Mouse (Mus musculus): ENCODE measurements around the gene Ces1e. TPM values are rescaled to one million over a fixed set of nuclear protein-coding genes. Genes with fewer than 3 reads are reported as not detected.
"Not testable (repeated sequence)": the region's sequence is repeated elsewhere in the genome, so short reads cannot be mapped to it uniquely, and the experiment has no call there.

The Ces1e gene
- polyA plus RNA-seq, 1 experiment from 2014 or later: not detected

DNA sequence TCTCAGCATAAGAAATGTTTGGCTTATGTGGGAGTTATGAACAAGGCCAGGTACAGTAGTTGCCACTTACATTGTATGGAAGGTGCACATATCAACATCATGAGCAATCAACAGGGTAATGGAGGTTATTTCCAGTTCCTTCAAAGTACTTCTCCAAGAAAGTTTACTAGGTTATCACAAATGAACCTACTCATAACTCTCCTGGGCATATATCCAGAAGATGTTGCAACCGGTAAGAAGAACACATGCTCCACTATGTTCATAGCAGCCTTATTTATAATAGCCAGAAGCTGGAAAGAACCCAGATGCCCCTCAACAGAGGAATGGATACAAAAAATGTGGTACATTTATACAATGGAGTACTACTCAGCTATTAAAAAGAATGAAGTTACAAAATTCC is 2.9 kb downstream of the Ces1e start:
- not testable (repeated sequence) for H3K9me3 ChIP-seq; H3K36me3 ChIP-seq; H3K4me1 ChIP-seq (replicated peaks); H3K27me3 ChIP-seq (ENCODE audit: insufficient read depth, poor library complexity, severe bottlenecking); H3K4me3 ChIP-seq; DNase-seq (ENCODE audit: low spot score); H3K27ac ChIP-seq
- WGBS: 98% methylated on average over 1 of the region's 1 CpGs

DNA sequence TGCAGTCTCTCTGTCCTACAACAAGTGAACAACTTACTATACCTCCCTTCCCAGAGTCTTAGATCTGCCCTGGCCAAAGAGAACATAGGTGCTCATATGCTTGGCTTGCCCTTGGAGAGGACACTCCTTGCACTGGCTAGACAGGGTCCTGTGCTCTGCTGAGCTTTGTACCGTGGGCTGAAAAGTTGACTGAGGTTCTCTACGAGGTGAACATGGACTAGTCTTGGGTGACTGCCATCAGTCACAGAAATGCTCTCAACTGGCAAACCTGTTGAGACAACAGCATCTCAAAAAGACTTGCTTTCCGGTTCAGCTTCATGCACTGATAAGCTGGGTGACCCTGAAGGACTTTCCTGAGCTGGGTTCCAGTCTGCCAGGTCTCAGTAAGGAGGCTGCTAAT is 7.5 kb downstream of the Ces1e start:
- H3K9me3 ChIP-seq: no peaks in the 10 kb centered on the region
- H3K36me3 ChIP-seq: no peaks in the 10 kb centered on the region
- no peak overlapping the region for H3K4me3 ChIP-seq
- no peak for DNase-seq (ENCODE audit: low spot score)
- 88% methylated on average over 3 of the region's 3 CpGs for WGBS
- H3K27ac ChIP-seq: no peak overlapping the region
- H3K4me1 ChIP-seq (replicated peaks): no peaks in the 10 kb centered on the region
- no peaks in the 10 kb centered on the region for H3K27me3 ChIP-seq (ENCODE audit: insufficient read depth, poor library complexity, severe bottlenecking)

GRCm38 (mm10) chr8:93217867-93218266 is 11.6 kb downstream of the Ces1e start:
- Histone ChIP-seq H3K27me3 (ENCODE audit: insufficient read depth, poor library complexity, severe bottlenecking) (no peaks in the 10 kb centered on the region), H3K4me1 (replicated peaks) (no peaks in the 10 kb centered on the region), H3K27ac (no peak overlapping the region), H3K9me3 (no peaks in the 10 kb centered on the region), H3K4me3 (no peak overlapping the region), H3K36me3 (no peaks in the 10 kb centered on the region)
- 88% methylated on average over 4 of the region's 4 CpGs for WGBS
- no peak for DNase-seq (ENCODE audit: low spot score)

DNA sequence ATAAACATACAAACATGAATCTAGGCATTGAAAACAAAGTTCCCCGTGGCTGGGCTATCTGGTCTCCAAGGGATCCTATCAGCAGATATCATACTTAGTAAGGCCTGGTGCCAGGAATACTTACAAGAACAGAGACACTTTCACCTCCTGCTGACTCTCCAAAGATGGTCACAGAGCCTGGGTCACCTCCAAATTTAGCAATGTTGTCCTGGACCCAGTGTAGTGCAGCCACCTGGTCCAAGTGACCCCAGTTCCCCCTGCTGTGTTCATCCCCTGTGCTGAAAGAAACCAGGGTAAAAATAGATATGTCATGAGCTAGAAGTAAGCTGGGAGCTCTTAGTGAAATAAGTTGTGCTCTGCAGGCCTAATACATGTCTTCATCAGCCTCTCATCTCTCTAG is 12.0 kb downstream of the Ces1e start:
- H3K4me3 ChIP-seq: no peak overlapping the region
- H3K4me1 ChIP-seq (replicated peaks): no peaks in the 10 kb centered on the region
- H3K27me3 ChIP-seq (ENCODE audit: insufficient read depth, poor library complexity, severe bottlenecking): no peaks in the 10 kb centered on the region
- DNase-seq (ENCODE audit: low spot score): no peak
- no peaks in the 10 kb centered on the region for H3K36me3 ChIP-seq
- WGBS: 80% methylated on average over 1 of the region's 1 CpGs
- H3K27ac ChIP-seq: no peak overlapping the region
- H3K9me3 ChIP-seq: no peaks in the 10 kb centered on the region

- Histone ChIP-seq H3K4me3 (no peak overlapping the region), H3K27ac (no peak overlapping the region), H3K9me3 (no peaks in the 10 kb centered on the region), H3K36me3 (no peaks in the 10 kb centered on the region), H3K4me1 (replicated peaks) (no peaks in the 10 kb centered on the region), H3K27me3 (ENCODE audit: insufficient read depth, poor library complexity, severe bottlenecking) (no peaks in the 10 kb centered on the region)
- DNase-seq (ENCODE audit: low spot score): no peak
These were observed 18.3 kb downstream of the Ces1e start for GRCm38 (mm10) chr8:93211091-93211490.

DNA sequence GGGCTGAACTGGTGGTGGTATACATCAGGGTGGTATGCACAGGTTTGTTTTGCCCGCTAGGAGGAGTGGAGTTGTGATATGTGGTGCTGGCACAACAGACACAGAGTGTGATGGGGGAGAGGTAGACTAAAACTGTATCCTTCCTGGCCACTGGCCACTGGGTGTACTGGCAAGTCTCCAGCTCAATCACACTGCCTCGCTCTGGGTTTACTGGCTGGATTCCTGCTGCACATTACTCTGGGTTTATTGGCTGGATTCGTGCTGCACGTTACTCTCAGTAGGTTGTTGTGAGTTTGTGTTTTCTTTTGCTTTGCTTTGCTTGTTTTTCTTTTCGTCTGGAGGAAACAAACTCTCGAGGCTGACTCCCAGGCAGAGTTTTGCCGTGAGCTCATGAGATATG is 30.3 kb downstream of the Ces1e start:
- WGBS: 81% methylated on average over 7 of the region's 7 CpGs
- not testable (repeated sequence) for H3K36me3 ChIP-seq; H3K9me3 ChIP-seq; H3K27ac ChIP-seq; H3K27me3 ChIP-seq (ENCODE audit: insufficient read depth, poor library complexity, severe bottlenecking); H3K4me3 ChIP-seq; DNase-seq (ENCODE audit: low spot score); H3K4me1 ChIP-seq (replicated peaks)

DNA sequence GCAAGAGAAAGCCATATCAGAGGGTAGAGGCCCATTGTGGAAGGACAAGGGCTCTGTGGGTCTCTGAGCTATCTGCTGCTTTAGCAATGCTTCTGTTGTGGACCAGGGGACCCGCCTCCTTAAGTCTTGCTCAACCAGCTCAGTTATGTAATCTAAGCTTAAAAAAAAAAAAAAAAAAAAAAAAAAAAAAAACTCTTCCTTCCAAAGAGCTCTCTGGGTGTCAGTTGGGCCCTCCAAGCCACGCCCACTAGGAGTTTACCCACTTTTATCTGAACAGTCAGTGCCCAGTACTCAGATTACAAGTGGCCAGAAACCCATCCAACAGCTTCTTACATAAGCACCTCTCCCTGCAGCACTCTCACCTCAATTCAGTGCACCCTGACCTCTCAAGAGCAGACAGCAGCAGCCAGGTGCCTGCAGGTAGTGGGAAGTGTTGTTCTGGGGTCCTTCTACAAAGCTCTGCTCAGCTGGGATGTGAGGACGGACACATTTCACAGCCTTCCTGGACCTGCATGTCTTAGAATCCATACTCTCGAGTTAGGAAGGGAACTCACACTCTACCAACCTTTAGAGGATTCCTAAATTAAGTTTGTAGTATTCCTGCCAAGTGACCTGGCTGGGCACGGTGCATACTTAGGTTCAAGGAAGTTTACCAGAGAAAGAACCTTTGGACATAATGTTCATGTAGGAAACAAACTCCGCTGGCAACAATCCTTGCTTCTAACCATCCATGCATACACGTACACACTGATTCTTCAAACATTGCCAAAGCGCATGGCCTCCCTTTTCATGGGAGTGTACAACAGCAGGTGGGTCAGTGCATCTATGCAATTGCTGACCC is 31.5 kb downstream of the Ces1e start, which contains the start of gene Ces1d:
Gene Ces1d, minus strand, starts transcription at position 154 of the 841 bp plus-strand sequence.
- Histone ChIP-seq H3K9me3 (no peaks in the 10 kb centered on the region), H3K27me3 (ENCODE audit: insufficient read depth, poor library complexity, severe bottlenecking) (no peaks in the 10 kb centered on the region), H3K36me3 (no peaks in the 10 kb centered on the region), H3K27ac (no peak within 1 kb of the TSS), H3K4me1 (replicated peaks) (no peaks in the 10 kb centered on the region), H3K4me3 (no peak within 1 kb of the TSS)
- WGBS: 84% methylated on average over 8 of the region's 8 CpGs
- DNase-seq (ENCODE audit: low spot score): no peak

DNA sequence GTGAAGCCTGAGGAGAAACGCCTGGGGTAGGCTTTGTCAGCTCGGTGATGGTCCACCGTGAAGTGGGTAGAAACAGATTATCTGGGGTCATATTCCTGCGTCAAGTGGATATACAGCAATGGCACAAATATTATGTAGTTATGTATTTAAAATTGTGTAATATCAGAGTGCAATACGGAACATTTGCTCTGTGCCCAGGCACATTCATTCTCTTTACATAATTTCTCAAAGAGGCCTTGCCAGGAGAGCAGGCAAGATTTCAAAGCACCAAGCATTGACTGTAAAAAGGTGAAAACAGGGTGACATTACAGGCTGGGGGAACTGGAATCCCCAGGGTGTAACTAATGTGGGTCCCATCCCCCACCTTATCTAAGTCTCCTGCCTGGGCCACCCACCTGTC is 33.0 kb downstream of the Ces1e start:
- Histone ChIP-seq H3K27me3 (ENCODE audit: insufficient read depth, poor library complexity, severe bottlenecking) (no peaks in the 10 kb centered on the region), H3K9me3 (no peaks in the 10 kb centered on the region), H3K27ac (no peak overlapping the region), H3K4me3 (no peak overlapping the region), H3K4me1 (replicated peaks) (no peaks in the 10 kb centered on the region), H3K36me3 (no peaks in the 10 kb centered on the region)
- WGBS: 90% methylated on average over 5 of the region's 5 CpGs
- no peak for DNase-seq (ENCODE audit: low spot score)

GRCm38 (mm10) chr8:93180581-93181129 is 48.8 kb downstream of the Ces1e start:
- WGBS: 86% methylated on average over 4 of the region's 4 CpGs
- no peaks in the 10 kb centered on the region for H3K9me3 ChIP-seq
- no peaks in the 10 kb centered on the region for H3K27me3 ChIP-seq (ENCODE audit: insufficient read depth, poor library complexity, severe bottlenecking)
- no peak overlapping the region for H3K27ac ChIP-seq
- no peaks in the 10 kb centered on the region for H3K36me3 ChIP-seq
- no peak for DNase-seq (ENCODE audit: low spot score)
- no peak overlapping the region for H3K4me3 ChIP-seq
- H3K4me1 ChIP-seq (replicated peaks): peaks cover 8% of the 10 kb centered on the region

- Histone ChIP-seq H3K36me3 (no peaks in the 10 kb centered on the region), H3K27ac (no peak overlapping the region), H3K27me3 (ENCODE audit: insufficient read depth, poor library complexity, severe bottlenecking) (no peaks in the 10 kb centered on the region), H3K4me1 (replicated peaks) (peaks cover 8% of the 10 kb centered on the region), H3K4me3 (no peak overlapping the region), H3K9me3 (no peaks in the 10 kb centered on the region)
- DNase-seq (ENCODE audit: low spot score): peak; percentile 15
- 46% methylated on average over 1 of the region's 1 CpGs for WGBS
These were observed 52.8 kb downstream of the Ces1e start for GRCm38 (mm10) chr8:93176593-93176992.

DNA sequence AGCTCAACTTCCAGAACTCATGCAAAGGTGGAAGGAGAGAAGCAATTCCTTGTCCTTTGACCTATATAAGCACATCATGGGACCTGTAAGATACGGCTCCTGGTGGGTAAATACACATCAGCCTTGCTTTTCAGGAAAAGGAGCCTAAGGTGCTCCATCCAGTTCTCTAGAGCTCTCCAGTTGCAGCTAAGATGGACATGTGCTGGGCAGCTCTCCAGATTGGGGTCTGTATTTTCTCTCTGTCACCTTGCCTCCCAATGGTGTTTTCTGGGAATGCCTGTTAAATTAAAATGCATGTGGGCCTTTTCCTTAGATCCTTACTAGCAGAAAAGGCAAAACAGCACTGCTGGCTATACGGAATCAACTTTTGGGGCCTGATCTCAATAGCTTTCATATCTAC is 54.9 kb downstream of the Ces1e start:
- Histone ChIP-seq H3K4me1 (replicated peaks) (peaks cover 8% of the 10 kb centered on the region), H3K9me3 (no peaks in the 10 kb centered on the region), H3K36me3 (no peaks in the 10 kb centered on the region), H3K27ac (no peak overlapping the region), H3K4me3 (no peak overlapping the region), H3K27me3 (ENCODE audit: insufficient read depth, poor library complexity, severe bottlenecking) (no peaks in the 10 kb centered on the region)
- no peak for DNase-seq (ENCODE audit: low spot score)
- WGBS: 93% methylated on average over 2 of the region's 2 CpGs

GRCm38 (mm10) chr8:93171846-93172590 is 57.4 kb downstream of the Ces1e start:
- H3K4me1 ChIP-seq (replicated peaks): peaks cover 8% of the 10 kb centered on the region
- DNase-seq (ENCODE audit: low spot score): no peak
- no peaks in the 10 kb centered on the region for H3K36me3 ChIP-seq
- H3K9me3 ChIP-seq: no peaks in the 10 kb centered on the region
- H3K4me3 ChIP-seq: no peak overlapping the region
- WGBS: 66% methylated on average over 1 of the region's 1 CpGs
- no peaks in the 10 kb centered on the region for H3K27me3 ChIP-seq (ENCODE audit: insufficient read depth, poor library complexity, severe bottlenecking)
- no peak overlapping the region for H3K27ac ChIP-seq

GRCm38 (mm10) chr8:93163363-93163762 is 66.1 kb downstream of the Ces1e start:
- no peaks in the 10 kb centered on the region for H3K4me1 ChIP-seq (replicated peaks)
- WGBS: 88% methylated on average over 1 of the region's 1 CpGs
- DNase-seq (ENCODE audit: low spot score): no peak

More at GRCm38 (mm10) chr8:93163363-93163762, 66.1 kb downstream of the Ces1e start:
- no peaks in the 10 kb centered on the region for H3K27me3 ChIP-seq (ENCODE audit: insufficient read depth, poor library complexity, severe bottlenecking)
- no peaks in the 10 kb centered on the region for H3K36me3 ChIP-seq
- no peak overlapping the region for H3K4me3 ChIP-seq
- no peaks in the 10 kb centered on the region for H3K9me3 ChIP-seq
- H3K27ac ChIP-seq: no peak overlapping the region

All from hindbrain, embryonic 10.5 days (tissue).